Mouse (Mus musculus) stomach, postnatal 0 days (tissue): ENCODE results near the gene Ciz1.

Experiments used
- CTCF ChIP-seq: IDR thresholded peaks from 2 replicates; pipeline ENCODE4 v1.5.1; 2016; ENCODE audit warnings: antibody characterized with exemption, low read depth, mild to moderate bottlenecking, moderate library complexity
- EP300 ChIP-seq: optimal IDR thresholded peaks from 2 replicates; pipeline ENCODE3; 2016; ENCODE audit warnings: antibody characterized with exemption

GRCm38 (mm10) chr2:32421851-32422251 is 69.7 kb downstream of the Ciz1 start:
- TF ChIP-seq EP300 (no peak), CTCF (no peak)
